Mouse (Mus musculus) brain, embryonic 18.5 days (tissue): ENCODE measurements around the gene Fitm1.

ENCODE experiments used
- DNase-seq: peaks from one replicate; pipeline ENCODE4 v3.0.0-alpha.2; 2012; ENCODE audit warnings: low read depth, low spot score

Fitm1 gene

DNA sequence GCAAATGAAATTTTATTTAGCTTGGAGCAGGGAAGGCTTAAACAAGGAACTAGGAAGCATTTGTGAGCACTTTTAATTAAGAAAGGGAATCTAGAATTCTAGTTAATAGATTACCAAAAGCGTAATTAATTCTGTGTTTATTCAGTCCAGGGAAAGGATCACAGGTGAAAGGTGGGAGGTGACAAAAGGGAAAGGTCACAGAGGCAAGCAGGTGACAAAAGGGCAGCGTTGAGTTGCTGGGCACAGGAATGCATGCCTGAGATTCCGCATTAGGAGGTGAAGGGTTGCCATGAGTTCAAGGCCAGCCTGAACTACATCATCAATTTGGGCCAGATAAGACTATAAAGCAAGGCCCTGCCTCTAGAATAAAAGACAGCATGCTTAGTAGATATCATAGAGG is 7.9 kb upstream of the Fitm1 start:
- no peak for DNase-seq

DNA sequence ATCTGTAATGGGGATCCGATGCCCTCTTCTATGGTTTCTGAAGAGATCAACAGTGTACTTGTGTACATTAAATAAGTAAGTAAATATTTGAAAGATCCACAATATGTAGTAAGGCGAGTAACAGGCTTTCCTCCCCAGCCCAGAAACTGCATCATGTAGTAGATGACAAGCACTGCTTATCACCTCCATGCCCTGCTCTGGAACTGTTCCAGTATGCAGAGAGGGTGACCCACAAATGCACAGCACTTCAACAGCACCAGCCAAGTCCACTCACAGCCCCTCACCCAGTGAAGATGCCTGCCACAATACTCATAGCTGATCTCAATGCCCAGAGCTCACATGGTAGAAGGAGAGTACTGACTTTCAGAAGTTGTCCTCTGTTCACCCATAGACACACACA is 4.8 kb upstream of the Fitm1 start:
- DNase-seq, result no peak

DNA sequence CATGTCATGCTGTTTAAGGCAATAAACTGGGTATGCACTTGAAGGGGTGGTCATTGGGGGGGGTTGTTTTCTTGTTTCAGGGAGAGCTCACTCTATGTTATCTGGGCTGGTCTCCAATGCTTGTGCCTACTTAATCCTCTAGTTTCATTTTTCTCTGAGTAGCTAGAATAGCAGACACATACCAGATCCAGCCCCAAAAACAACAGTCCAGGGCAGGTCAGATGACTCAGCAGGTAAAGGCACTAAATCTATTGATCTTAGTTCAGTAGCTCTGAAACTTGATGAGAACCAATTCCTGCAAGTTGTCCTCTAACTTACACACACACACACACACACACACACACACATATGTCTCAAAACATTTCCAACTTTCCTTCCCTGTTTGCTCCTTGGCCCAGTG is 3.7 kb upstream of the Fitm1 start:
- DNase-seq, result no peak

DNA sequence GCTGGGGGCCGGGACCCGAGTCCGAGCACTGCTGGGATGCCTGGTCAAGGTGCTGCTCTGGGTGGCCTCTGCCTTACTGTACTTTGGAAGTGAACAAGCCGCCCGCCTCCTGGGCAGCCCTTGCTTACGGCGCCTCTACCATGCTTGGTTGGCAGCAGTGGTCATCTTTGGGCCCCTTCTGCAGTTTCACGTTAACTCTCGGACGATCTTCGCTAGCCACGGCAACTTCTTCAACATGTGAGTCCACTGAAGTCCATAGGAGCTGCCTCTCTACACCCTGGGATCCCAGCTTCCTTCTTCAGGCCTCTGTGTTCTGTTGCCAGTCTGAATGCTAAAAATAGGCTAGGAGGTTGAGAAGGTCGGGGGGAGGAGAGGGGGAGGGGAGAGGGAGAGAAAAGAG is 294 bp downstream of the Fitm1 start:
- DNase-seq, result no peak

DNA sequence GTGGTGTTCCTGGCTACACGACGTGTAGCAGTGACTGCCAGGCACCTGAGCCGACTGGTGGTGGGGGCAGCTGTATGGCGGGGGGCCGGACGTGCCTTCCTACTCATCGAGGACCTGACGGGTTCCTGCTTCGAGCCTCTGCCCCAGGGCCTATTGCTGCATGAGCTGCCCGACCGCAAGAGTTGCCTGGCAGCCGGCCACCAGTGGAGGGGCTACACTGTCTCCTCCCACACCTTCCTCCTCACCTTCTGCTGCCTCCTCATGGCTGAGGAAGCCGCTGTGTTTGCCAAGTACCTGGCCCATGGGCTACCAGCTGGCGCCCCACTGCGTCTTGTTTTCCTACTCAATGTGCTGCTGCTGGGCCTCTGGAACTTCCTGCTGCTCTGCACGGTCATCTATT is 959 bp downstream of the Fitm1 start:
- DNase-seq, result no peak

DNA sequence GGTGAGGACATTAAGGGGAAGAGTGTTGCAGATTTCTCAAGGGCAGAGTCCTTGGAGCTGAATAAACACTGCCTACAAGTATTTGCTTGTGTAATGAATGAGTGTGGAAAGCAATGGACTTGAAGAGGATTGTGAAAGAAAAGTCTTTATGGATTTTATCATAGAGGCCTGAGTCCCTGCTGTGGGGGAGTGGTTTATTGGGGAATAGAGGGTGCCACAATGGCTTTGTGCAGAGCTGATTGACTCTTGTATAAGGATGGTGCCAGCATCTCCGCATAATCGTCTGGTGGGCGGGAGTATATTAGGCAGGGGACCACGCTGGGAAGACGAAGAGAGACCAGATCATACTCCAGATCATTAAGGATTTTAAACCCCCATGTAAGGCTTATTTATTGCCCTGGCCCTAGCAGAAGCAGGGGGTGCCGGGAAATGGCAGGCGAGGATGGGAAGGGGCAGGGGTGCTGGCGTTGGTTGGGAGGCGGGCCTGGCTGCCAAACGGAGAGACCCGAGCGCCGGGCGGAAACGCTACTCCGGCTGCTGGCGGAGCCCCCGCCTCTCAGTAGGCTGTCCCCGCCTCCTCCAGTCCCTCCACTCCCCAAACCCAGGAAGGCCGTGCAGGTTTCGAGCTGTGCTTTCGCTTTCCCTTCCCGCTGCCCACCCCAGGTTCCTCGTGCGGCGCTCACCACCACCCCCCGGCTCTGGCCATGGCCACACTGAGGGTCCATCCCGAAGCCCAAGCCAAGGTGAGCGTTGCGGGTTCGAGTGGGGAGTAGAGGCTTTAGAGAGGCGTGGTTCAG is 2.7 kb downstream of the Fitm1 start, which contains the start of gene Psme1:
Psme1 (plus strand) TSS at position 253 of the 797 bp plus-strand sequence.
- peak; percentile 65 for DNase-seq

DNA sequence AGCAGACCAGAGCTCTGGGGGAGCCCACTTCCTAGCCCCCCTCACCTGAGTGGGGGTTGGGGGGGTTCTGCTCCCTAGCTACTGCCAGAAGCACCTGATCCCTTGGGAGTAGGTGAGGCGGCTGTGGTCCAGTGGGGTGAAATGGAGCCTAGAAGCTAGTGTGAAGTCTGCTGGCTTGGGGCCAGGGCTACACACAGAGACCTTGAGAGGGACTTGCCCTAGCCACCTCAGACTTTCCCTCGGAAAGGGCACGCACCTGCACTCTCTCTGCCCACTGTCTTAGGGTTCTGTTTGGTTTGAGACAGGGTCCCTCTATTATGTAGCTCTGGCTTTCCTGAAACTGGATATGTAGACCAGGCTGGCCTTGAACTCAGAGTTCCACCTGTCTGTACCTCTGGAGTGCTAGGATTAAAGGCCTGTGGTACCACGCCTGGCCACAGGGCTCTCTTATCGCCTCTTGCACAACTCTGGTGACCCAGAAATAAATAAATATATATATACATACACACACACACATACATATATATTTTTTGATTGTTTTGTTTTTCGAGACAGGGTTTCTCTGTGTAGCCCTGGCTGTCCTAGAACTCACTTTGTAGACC is 3.4 kb downstream of the Fitm1 start:
- no peak for DNase-seq

DNA sequence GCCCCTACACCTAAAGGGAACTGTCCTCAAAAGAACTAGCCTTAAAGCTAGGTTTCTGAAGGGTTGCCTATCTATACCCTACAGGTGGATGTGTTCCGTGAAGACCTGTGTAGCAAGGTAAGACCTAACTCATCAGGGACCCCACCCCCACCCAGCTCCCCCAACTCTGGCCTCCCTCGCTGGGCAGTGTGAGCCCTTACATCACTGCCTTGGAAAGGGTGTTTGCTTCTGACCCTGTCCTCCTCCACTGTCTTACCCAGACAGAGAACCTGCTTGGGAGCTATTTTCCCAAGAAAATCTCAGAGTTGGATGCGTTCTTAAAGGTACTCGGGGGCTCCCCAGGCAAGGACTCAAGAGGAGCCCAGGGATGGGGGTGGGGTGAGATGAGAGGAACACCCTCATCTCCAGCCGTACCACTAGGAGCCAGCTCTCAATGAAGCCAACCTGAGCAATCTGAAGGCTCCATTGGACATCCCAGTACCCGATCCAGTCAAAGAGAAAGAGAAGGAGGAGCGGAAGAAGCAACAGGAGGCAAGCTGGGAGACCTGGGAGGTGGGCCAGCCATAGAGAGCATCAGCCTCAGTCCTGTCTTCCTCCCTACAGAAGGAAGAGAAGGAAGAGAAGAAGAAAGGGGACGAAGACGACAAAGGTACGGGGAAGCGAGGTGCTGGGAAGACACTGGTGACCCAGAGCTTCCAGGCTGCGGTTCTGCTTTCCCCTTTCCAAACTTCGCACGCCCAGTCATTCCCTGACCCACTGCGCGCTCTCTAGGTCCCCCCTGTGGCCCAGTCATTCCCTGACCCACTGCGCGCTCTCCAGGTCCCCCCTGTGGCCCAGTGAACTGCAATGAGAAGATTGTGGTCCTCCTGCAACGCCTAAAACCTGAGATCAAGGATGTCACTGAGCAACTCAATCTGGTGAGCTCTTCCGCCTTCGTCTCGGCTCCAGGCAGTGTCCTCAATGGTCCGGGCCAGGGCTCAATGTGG is 4.4 kb downstream of the Fitm1 start:
- no peak for DNase-seq

DNA sequence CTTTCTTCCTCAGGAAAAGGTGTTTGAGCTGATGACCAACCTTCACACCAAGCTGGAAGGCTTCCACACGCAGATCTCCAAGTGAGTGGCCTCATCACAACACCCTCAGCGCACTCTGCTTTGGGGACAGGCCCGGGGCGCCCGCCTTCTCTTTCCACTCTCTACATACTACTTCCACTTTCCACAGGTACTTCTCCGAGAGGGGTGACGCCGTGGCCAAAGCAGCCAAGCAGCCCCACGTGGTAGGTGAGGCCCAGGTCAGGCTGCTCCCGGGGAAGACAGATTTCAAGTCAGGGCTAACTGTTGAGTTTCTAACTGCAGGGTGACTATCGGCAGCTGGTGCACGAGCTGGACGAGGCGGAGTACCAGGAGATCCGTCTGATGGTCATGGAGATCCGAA is 5.3 kb downstream of the Fitm1 start:
- DNase-seq, result no peak

DNA sequence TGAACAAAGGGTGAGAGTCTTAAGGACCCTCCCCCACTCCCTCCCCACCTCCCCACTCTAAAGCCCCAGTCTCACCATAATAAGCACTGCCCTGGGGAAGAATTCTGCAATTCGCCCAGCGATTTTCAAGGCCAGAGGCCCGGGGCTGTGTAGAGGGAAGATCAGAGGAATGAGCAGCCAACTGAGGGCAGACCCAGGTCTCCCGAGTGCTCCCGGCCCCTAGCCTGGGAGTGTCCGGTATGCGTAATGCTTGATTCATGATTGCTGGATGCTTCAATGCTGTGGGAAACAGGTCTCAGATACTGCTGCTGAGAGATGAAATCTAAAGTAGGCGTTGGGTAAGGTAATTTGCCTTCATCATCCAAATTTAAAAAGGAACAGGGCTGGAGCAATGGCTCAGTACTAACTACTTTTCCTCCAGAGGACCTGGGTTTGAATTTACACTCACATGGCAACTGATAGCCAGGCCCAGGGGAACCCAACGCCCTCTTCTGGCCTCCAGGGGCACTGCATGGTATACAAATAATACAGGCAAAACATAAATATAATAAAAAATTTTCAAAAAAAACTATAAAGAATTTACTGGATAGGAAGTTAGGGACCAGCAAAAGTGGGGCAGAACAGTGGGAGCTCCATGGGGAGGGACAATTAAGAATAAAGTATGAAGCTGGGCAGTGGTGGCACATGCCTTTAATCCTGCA is 6.7 kb downstream of the Fitm1 start:
- DNase-seq, result no peak

DNA sequence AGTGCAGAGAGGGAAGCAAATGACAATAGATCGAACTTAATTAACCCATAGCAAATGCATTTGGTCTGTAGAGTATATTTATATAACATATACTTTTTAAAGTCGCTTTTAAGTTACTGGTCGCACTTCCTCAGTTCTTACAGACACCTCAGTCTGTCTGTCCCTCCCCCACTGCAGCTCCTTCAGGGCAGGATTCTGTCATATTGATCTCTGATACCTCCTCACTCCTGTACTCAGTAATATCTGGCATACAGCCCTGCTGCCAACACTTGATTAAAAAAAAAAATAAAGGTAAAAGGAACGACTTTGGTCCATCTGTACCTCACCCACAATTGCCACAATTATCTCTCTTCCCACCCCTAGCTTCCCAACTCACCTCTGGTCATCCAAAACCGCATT is 8.9 kb downstream of the Fitm1 start:
- no peak for DNase-seq

DNA sequence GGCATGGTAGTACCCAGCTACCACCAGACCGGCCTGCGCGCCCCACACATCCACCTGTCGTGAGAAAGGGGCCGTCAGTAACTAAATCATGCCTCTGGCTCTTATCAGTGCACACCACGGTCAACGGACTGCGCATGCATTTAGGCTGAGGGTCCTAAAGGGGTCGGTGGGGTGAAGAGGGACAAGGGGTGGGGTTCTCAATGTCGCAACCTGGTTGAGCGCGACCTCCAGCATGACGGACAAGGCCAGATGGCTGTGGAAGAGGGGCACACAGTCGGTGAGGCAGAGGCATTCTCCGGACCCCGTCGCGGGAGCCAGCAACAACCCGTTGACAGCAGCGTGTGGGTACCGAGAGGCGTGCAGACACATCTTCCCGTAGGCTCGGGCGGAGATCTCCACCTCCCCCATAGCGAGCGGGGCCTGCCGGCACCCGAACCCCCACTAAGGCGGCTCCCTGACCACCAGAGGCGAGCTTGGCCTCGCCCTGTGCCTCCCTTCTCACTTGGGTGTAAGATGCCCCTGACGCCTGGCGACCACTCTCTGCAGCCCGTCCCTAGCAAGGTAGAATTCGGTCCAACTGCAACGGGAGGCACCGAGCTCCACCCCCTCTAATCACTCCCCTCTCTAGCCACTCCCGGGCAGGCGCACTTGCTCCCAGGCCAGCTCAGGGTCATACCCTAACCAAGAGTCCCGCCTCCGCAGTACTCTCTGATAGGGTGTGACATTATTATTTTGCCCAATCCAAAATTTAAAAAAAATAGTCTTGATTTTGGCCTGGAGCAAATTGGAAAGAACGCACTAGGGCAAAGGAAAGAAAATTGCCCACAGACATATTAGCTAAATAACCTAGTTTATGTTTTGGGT is 9.5 kb downstream of the Fitm1 start, which contains the start of gene Emc9:
Emc9 (minus strand) TSS at position 601 of the 864 bp plus-strand sequence.
- no peak for DNase-seq

DNA sequence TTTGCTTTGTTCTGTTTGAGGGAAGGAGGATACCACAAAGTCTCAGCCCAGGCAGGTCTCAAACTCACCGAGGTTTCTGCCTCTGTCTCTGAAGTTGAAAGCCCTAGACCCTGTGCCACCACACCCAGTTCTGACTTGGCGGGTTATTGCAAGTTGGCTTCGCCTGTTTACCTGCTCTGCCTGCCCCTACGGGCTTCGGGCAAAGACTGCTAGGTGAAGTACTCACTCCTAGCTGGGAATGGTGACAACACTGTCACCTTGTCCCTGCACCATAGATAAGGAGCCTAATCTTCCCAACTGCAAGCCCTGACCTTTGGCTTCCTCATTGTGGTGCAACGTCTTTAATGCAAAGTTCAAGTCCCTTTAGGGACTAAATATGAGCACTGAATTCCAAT is 10.1 kb downstream of the Fitm1 start:
- DNase-seq, result no peak

DNA sequence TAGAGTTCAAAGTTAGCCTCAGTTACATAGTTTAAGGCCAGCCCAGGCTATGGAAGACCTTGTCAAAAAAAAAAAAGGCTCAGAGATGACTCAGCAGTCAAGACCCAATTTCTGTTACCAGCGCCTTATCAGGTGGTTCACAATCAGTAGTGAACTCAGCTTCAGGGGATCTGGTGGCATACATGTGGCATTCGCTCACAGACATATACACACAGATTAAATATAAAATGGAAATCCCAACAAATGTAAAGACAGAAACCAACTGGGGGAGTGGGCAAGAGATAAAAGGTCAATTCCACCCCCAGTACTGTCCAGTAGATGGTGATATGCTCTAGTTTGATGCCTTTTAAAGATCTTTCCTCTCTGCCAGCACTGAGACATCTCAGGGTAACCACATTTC is 10.7 kb downstream of the Fitm1 start:
- no peak for DNase-seq

DNA sequence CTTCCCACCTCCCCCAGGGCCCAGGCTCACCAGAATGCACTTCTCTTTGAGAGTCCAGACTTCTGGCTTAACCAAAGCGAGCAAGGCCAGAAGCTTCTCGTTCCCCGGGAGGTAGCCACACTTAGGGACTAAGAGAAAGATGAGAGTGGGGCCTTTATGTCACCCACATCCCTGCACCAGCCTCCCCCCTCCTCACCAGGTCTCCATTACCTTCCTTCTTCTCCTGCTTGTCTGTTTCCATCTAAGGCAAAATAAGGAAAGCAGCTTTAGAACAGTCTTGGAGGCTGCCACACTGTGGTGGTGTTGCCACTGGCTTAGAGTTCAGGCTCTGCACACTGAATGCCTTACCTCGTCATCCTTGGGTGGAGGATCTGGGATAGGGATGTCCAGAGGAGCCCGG is 13.9 kb downstream of the Fitm1 start:
- DNase-seq, result no peak

DNA sequence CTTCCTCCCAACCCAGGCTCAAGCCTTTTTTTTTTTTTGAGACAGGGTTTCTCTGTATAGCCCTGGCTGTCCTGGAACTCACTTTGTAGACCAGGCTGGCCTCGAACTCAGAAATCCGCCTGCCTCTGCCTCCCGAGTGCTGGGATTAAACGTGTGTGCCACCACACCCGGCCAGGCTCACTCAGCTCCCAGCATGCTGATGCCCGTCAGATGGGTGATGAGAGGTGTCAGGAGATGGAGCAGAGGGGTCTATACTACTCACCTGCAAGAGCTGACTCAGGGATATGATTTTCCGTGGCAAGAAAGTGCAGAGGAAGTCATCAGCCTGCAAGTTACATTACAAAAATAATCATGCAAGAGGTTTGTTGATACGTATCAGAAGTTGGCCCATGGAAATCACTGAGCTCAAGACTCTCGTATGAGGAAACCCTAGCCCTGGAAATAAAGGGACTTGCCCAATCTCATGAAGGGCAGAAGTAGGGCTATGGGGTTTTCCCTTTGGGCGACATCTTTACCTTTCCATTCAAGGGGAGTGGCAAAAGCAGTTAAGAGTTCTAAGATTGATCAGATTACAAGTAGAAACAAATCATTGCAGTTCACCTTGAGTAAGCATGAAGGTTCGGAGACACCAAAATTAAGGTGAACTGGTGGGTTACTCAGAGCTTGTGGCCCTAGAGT is 14.5 kb downstream of the Fitm1 start:
- no peak for DNase-seq

DNA sequence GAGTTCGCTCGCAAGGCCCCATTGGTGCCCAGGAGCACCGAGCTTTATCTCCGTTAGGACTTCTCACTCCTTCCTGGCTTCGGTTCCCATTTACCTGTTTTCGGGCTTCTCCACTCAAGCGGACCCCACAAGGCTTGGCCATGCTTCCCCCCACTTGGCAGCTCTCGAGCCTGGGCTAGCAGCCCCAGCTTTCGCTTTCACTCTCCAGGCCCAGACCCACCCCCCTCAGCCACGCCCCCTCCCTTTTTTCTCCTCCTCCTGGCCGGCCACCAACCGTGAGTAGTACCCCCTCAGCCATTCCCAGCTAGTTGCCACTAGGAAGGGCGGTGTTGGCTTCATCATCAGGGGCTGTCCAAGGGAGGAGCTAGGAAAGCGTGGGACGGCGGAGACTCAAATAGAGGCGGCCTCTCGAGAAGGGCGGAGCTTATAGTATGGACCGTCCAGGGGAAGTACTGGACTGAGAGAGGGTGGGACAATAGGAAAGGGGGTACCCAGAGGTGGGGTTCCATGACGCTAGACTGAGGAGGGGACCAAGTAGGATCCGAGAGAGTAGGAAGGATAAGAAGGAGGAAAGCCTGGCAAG is 15.4 kb downstream of the Fitm1 start, which contains the start of gene Psme2:
Psme2 (minus strand) TSS at position 366 of the 583 bp plus-strand sequence.
- peak; percentile 94 for DNase-seq

DNA sequence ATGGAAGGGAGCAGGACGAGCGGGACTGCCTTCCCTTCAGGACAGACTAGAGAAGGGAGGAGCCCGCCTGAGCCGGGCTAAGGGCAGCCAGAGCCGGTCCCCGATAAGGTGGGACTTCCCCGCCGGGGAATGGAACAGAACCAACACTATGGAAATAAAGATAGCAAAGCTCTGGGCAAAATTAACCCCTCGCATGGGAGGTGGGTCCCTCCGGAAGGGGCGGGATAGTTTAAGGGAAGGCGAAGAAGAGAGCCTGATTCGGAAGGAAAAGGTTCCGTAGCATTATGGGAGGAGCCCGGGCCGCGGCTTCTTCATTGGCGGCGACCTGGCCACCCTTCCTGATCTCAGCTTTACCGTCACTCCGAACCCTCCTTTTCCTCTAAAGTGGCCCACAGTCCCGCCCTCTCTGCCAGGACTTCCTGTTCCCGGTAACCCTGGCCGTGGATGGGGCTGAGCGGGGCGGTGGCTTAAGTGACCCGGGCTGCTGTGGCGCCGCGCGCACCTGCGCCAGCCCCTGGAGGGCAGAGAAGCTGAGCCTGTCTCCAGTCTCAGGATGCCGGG is 16.0 kb downstream of the Fitm1 start, which contains the start of gene Rnf31:
Rnf31 (plus strand) TSS at position 378 of the 561 bp plus-strand sequence.
- peak; percentile 89 for DNase-seq

DNA sequence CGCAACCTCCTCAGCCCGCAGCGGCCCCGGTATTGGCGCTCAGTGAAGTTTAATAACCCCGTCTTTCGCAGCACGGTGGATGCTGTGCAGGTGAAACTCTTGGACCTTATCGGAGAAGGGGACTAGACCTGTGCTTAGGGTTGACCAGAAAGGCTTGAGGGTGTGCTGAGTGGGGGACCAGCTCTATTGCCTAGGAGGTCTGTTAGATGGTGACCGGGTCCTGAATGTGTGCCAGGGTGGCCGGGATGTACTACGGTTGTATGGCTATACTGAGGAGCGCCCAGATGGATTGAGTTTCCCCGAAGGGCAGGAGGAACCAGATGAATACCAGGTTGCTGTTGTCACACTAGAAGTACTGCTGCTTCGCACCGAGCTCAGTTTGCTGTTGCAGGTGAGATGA is 16.8 kb downstream of the Fitm1 start:
- no peak for DNase-seq
